Mouse (Mus musculus): ENCODE measurements around the gene Psmd3.

DNA sequence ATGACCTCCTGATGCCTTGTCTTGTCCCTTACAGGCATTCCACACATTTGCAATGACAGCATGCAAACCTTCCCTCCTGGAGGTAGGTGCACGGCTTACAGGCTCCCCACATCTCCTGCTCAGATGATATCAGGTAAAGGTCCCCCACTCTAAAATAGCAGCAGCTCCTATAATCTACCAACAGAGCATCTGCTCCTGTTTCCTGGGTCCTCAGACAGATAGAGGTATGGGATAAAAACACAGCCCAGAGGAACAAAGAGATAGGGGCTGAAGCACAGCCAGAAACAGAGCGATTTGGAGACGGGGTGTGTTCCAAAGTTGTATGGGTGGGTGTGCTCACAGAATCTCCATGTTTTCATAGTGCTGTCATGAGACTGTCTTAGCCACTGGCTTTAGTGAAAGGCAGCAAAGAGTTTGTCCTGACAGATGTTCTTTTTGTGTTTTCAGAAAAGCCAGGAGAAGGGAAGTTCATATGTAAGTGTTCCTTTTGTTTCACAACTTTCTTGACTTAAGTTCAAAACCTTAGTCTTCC lies 11.0 kb upstream of the Psmd3 start:
- TF ChIP-seq POLR2A (IDR thresholded peaks at IDR 0.05; ENCODE audit: extremely low read depth, insufficient read depth, low read length) (no peak), CTCF (IDR thresholded peaks at IDR 0.05; ENCODE audit: low read depth, low read length) (no peak)

All from liver, adult 2 months (tissue).